Mouse (Mus musculus) layer of hippocampus, postnatal 14 days (tissue): ENCODE results near the gene Gabpb1. TPM values are rescaled to one million over a fixed set of nuclear protein-coding genes. Genes with fewer than 3 reads are reported as not detected.

Experiments
- DNase-seq, 2 experiments: peaks; one replicate each; pipeline ENCODE4 v3.0.0; 2021 to 2022; ENCODE audit warnings: low spot score in 2 of 2, mixed read lengths in 1 of 2
- long read RNA-seq, 2 experiments: library from polyadenylated mRNA; stranded (forward); transcript quantifications; one replicate each; pipeline ENCODE4 v2.0.0; 2021
- total RNA-seq, 2 experiments: library from RNA; stranded (reverse); gene quantifications; 2 replicates each; pipeline ENCODE4 v1.2.3; 2021

Gene Gabpb1
- total RNA-seq, result 10 to 100 TPM; 20.1 to 20.2 TPM
- long read RNA-seq, experiment 1, full-length matches to known transcripts, result 9 of 15 reads
- long read RNA-seq, experiment 1, partial matches to known transcripts, result 0 of 15 reads
- long read RNA-seq, experiment 1, other reads (novel, unspliced or antisense), result 6 of 15 reads
- long read RNA-seq, experiment 2, full-length matches to known transcripts, result 14 of 28 reads
- long read RNA-seq, experiment 2, partial matches to known transcripts, result 1 of 28 reads
- long read RNA-seq, experiment 2, other reads (novel, unspliced or antisense), result 13 of 28 reads

- no peak for DNase-seq
Measured at GRCm38 (mm10) chr2:126676122-126676515, at the start of gene Gabpb1. Gabpb1 (minus strand) TSS chr2:126676337.

GRCm38 (mm10) chr2:126712950-126713349 lies 36.8 kb upstream of the Gabpb1 start:
- DNase-seq, result no peak

GRCm38 (mm10) chr2:126712526-126712925 lies 36.4 kb upstream of the Gabpb1 start:
- no peak for DNase-seq

- no peak for DNase-seq
Measured at GRCm38 (mm10) chr2:126708361-126708760, 32.2 kb upstream of the Gabpb1 start.

GRCm38 (mm10) chr2:126707438-126707779 lies 31.3 kb upstream of the Gabpb1 start:
- no peak for DNase-seq

- peak; percentile 98 for DNase-seq
Measured at GRCm38 (mm10) chr2:126706759-126707437, 30.8 kb upstream of the Gabpb1 start, which contains the start of gene Usp8. Usp8 (plus strand) TSS chr2:126707328.

GRCm38 (mm10) chr2:126695285-126695684 lies 19.1 kb upstream of the Gabpb1 start:
- DNase-seq, result no peak

- DNase-seq, result no peak
Measured at GRCm38 (mm10) chr2:126691290-126691689, 15.2 kb upstream of the Gabpb1 start.

GRCm38 (mm10) chr2:126682937-126683336 lies 6.8 kb upstream of the Gabpb1 start:
- no peak for DNase-seq

- no peak for DNase-seq
Measured at GRCm38 (mm10) chr2:126682333-126682732, 6.2 kb upstream of the Gabpb1 start.

GRCm38 (mm10) chr2:126677366-126677765 lies 1.2 kb upstream of the Gabpb1 start:
- no peak for DNase-seq

GRCm38 (mm10) chr2:126675169-126676121 lies 692 bp downstream of the Gabpb1 start:
- peak; percentile 90 to 96 for DNase-seq

- DNase-seq, result peak; percentile 33 to 44
Measured at GRCm38 (mm10) chr2:126674441-126675168, 1.5 kb downstream of the Gabpb1 start.

- DNase-seq, result no peak
Measured at GRCm38 (mm10) chr2:126673317-126674242, 2.6 kb downstream of the Gabpb1 start.

- DNase-seq, result no peak
Measured at GRCm38 (mm10) chr2:126668621-126669252, 7.4 kb downstream of the Gabpb1 start.

- no peak for DNase-seq
Measured at GRCm38 (mm10) chr2:126665984-126666383, 10.2 kb downstream of the Gabpb1 start.

GRCm38 (mm10) chr2:126663481-126663880 lies 12.7 kb downstream of the Gabpb1 start:
- DNase-seq, result peak in 1 of 2 experiments; percentile 49

- DNase-seq, result no peak
Measured at GRCm38 (mm10) chr2:126652929-126653328, 23.2 kb downstream of the Gabpb1 start.

GRCm38 (mm10) chr2:126647762-126648161 lies 28.4 kb downstream of the Gabpb1 start:
- DNase-seq, result no peak
